Mouse (Mus musculus) kidney, embryonic 16.5 days (tissue): ENCODE measurements at regions not wholly inside any gene's neighbourhood (a gene's known extent, or its start where the extent isn't known, plus 50 kb on each side); places are given as distances from the start of the nearest gene placed in this dataset.
A peak's percentile ranks its signal among the peaks of the same experiment; 100 is the strongest.

Source experiments
- ATAC-seq: fragments of 200-750 bp; cut with Nextera tagmentation; 2 replicates; pipeline ENCODE4 v1.8.0; 2017; ENCODE audit warnings: moderate TSS enrichment; ENCODE audit not compliant: low FRiP score, low TSS enrichment
- H3K27ac ChIP-seq: fragments of 300-500 bp; sonication (generic); 2 replicates; pipeline ENCODE4 v1.5.1; 2014; ENCODE audit warnings: low read length
- H3K27me3 ChIP-seq: fragments of 300-500 bp; sonication (generic); 2 replicates; pipeline ENCODE4 v1.6.1; 2014; ENCODE audit warnings: low read length, control low read depth, mixed read lengths; ENCODE audit not compliant: insufficient read depth
- H3K36me3 ChIP-seq: fragments of 300-500 bp; sonication (generic); 2 replicates; pipeline ENCODE4 v1.6.1; 2014; ENCODE audit warnings: low read length, control low read depth, mixed read lengths; ENCODE audit not compliant: insufficient read depth
- H3K4me1 ChIP-seq: fragments of 300-500 bp; sonication (generic); 2 replicates; pipeline ENCODE4 v1.6.1; 2014; ENCODE audit warnings: low read length, control low read depth, mixed read lengths; ENCODE audit not compliant: insufficient read depth
- H3K4me2 ChIP-seq: fragments of 300-500 bp; sonication (generic); replicated peaks from 2 replicates; pipeline ENCODE4 v1.6.1; 2014; ENCODE audit warnings: low read depth, low read length
- H3K4me3 ChIP-seq: fragments of 300-500 bp; sonication (generic); 2 replicates; pipeline ENCODE4 v1.5.1; 2014; ENCODE audit warnings: mild to moderate bottlenecking, low read length
- H3K9ac ChIP-seq: fragments of 300-500 bp; sonication (generic); replicated peaks from 2 replicates; pipeline ENCODE4 v1.6.1; 2014; ENCODE audit warnings: low read length
- H3K9me3 ChIP-seq: fragments of 300-500 bp; sonication (generic); 2 replicates; pipeline ENCODE4 v1.6.1; 2016; ENCODE audit warnings: low read length, control low read depth
- WGBS: fragments of 180-500 bp; shearing (Covaris S2); extraction: QIAGEN DNeasy Blood & Tissue Kit; methylation state at CpG from one replicate; pipeline ENCODE4 v1.1.7; 2014; 5-methylcytosine and 5-hydroxymethylcytosine counted together

DNA sequence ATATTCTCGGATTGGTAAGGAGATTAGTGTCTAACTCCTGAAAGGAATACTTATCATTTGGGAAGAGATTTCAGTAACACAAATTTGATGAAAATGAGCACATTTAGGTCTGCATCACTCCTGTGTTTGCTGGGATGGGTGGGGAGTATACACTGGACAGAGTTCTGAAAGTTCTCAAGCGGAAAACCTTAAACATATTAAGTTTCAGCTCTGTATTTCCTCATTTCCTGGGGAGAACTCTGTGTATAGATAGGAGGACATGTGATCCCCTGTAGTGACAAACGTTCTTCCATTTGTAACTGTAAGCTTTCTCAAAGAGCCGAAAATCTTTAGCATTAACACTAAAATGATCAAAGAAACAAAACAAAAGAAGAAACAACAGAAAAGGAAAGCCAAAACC, 404.7 kb upstream of the Adgrl2 start:
- H3K4me3 ChIP-seq = no peak overlapping the region
- no peaks in the 10 kb centered on the region for H3K27me3 ChIP-seq
- peak; percentile 63; the same call in 1 of the 2 replicates for ATAC-seq
- H3K4me1 ChIP-seq = 0 out of 2 replicates have a peak, but pooled peaks cover 3% of the 10 kb centered on the region
- no peak overlapping the region for H3K4me2 ChIP-seq
- no peak overlapping the region for H3K27ac ChIP-seq
- H3K9ac ChIP-seq = no peak overlapping the region
- H3K9me3 ChIP-seq = no peaks in the 10 kb centered on the region
- no peaks in the 10 kb centered on the region for H3K36me3 ChIP-seq
- WGBS = 29% methylated on average over 4 of the region's 4 CpGs

DNA sequence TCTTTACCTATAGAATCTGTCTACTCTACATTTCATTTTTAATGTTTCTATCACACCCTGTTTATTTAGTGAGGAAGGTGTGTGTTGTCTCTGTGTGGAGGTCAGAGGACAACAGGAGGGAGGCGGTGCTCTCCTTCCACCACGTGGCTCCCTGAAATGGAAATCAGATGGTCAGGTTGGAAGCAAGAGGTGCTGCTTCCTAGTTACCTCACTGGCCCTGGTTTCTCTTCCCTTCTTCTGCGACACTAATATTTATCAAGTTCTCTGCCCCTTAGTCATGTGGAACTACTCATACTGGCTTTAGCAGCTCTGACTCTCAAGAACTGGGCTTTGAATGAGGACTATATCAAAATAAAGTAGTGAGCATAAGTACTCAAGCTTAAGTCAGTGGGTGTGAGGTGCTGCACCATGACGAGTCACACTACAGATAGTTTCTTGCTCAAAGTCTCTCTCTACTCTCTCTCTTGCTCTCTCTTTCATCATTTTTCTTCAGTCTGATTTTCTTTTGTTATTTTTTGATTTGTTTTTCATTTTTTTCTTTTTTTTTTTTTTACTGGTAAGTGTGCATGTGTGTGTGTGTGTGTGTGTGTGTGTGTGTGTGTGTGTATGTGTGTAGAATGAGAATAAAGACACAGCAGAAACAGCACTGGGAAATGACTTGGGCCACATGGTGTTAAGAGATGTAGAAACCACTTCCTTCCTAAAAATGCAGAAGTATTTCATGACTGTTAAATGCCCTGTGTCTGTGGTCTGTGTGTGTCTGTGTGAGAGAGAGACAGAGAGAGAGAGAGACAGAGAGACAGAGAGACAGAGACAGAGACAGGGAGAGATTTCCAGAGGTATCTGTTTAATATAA, 403.2 kb upstream of the Adgrl2 start:
- Histone ChIP-seq H3K36me3 (no peaks in the 10 kb centered on the region), H3K4me1 (0 out of 2 replicates have a peak, but pooled peaks cover 3% of the 10 kb centered on the region), H3K4me3 (no peak overlapping the region), H3K9ac (no peak overlapping the region), H3K27ac (no peak overlapping the region), H3K27me3 (no peaks in the 10 kb centered on the region), H3K9me3 (no peaks in the 10 kb centered on the region), H3K4me2 (no peak overlapping the region)
- 69% methylated on average over 4 of the region's 4 CpGs for WGBS
- no peak for ATAC-seq

DNA sequence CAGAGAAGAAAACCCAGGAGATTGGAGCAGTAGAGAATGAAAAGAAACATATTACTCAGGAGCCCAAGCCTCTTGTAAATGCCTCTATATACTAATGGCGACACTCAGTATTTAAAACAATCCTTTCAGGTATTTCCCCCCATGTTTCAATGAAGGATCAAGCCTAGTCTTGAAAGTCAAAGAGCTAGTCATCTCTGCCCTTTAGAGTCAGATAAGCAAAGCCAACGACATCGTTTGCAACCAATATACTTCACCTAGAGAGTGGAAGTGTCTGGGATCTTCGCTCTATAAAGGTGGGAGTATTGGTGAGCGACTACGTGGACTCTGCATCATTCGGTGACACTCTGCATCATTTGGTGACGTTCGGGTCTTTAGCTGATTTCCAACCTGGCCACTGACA, 401.8 kb upstream of the Adgrl2 start:
- H3K27ac ChIP-seq = no peak overlapping the region
- ATAC-seq = no peak
- H3K27me3 ChIP-seq = no peaks in the 10 kb centered on the region
- no peak overlapping the region for H3K4me3 ChIP-seq
- H3K36me3 ChIP-seq = no peaks in the 10 kb centered on the region
- no peak overlapping the region for H3K9ac ChIP-seq
- no peaks in the 10 kb centered on the region for H3K9me3 ChIP-seq
- H3K4me1 ChIP-seq = 0 out of 2 replicates have a peak, but pooled peaks cover 7% of the 10 kb centered on the region
- WGBS = 92% methylated on average over 9 of the region's 9 CpGs
- no peak overlapping the region for H3K4me2 ChIP-seq

DNA sequence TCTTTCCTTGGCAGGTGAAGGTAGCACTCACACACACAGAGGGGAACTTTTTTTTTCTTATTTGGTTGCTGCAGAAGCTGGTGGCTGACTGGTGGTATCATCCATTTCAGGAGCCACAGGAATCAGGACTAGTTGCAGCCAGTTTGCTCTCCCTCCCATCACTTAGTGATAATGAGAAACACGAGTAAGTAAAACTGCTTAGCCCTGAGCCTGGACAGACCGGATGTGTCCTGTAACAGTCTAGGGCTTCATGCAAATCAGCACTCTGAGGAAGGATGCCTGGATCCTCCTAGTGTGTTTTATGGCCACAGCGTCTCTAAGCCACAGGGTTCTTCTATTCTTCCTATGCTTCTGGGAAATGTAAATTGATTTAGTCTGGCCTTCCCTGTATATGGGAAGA, 397.2 kb upstream of the Adgrl2 start:
- Histone ChIP-seq H3K9me3 (no peaks in the 10 kb centered on the region), H3K36me3 (no peaks in the 10 kb centered on the region), H3K4me3 (no peak overlapping the region), H3K27me3 (no peaks in the 10 kb centered on the region), H3K9ac (no peak overlapping the region), H3K27ac (no peak overlapping the region), H3K4me1 (0 out of 2 replicates have a peak, but pooled peaks cover 4% of the 10 kb centered on the region), H3K4me2 (no peak overlapping the region)
- ATAC-seq = peak; percentile 59; the same call in 1 of the 2 replicates
- WGBS = 13% methylated on average over 3 of the region's 3 CpGs

DNA sequence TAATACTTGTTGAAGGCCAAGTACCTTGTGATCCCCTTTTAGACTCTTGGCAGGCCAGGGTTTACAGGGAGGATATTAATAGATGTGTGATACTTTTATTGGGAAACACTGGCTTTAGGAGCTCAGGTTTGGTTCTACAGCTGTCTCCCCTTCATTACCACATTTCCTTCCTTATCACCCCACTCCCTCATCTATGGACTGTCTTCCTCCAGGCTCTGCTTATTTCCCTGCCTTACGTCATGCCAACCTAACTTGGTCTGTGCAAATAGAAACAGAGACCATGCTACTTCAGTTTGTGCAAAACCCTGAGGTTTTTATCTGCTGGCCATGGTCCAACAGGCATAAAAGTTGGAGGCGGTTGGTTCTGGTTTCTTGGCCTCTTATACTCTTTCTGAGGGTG, 395.7 kb upstream of the Adgrl2 start:
- no peaks in the 10 kb centered on the region for H3K27me3 ChIP-seq
- H3K27ac ChIP-seq = no peak overlapping the region
- H3K4me1 ChIP-seq = 0 out of 2 replicates have a peak, but pooled peaks cover 4% of the 10 kb centered on the region
- no peak overlapping the region for H3K4me2 ChIP-seq
- H3K9ac ChIP-seq = no peak overlapping the region
- 0 out of 2 replicates have a peak, but pooled peaks have one; percentile 31 for ATAC-seq
- no peaks in the 10 kb centered on the region for H3K36me3 ChIP-seq
- H3K9me3 ChIP-seq = no peaks in the 10 kb centered on the region
- WGBS = 61% methylated on average over 2 of the region's 2 CpGs
- H3K4me3 ChIP-seq = no peak overlapping the region

DNA sequence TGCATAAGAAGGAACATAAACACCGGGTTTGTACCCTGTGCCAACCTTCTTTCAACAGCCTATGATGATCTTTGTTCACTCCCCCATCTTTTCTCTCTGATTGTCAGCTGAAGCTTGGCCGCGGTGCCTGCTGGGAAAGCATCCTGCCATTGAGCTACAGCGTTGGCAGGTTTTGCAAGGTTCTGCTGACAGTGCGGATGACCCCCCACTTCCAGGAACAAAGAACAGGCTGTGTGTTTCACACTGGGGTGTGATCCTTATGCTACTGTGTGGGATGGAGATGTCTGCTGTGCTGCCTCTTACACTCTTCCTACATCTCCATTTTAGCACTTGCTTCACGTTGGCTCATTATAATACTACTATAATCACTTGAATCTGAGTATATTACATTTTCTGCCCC, 395.0 kb upstream of the Adgrl2 start:
- Histone ChIP-seq H3K4me3 (no peak overlapping the region), H3K9ac (no peak overlapping the region), H3K36me3 (no peaks in the 10 kb centered on the region), H3K9me3 (no peaks in the 10 kb centered on the region), H3K4me2 (no peak overlapping the region), H3K27ac (no peak overlapping the region), H3K27me3 (no peaks in the 10 kb centered on the region), H3K4me1 (0 out of 2 replicates have a peak, but pooled peaks cover 4% of the 10 kb centered on the region)
- WGBS = 64% methylated on average over 6 of the region's 6 CpGs
- ATAC-seq = no peak

DNA sequence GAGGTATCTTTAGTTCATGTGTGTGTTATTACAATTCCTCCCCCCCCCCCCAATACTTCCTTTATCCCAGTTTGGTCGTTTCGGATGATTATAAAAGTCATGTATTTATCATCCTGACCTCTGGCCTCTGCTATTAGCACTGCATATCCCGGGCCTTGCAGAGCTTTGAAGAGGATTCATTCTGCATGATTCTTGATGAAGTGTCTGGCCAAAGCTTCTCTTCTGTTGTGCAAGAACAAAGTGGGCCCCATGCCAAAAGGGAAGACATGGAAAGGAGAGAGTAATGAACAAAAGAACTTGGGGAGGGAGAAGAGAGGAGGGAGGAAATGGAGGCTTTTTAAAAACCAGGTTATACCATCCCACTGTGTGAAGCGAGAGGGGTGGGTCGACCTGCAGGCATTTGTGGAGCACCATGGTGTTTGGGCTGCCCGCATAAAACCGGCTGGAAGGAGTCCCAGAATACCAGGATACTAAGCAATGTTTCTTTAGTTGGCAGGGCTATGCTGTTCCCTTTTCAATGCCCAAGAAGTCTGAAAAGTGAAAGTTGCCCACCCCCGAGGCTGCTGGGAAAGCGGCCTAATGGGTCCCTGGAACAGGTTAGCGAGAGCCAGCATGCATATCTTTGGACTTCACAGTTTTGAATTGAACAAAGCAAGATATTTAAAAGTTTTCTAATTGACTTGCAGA, 391.3 kb upstream of the Adgrl2 start:
- 82% methylated on average over 10 of the region's 10 CpGs for WGBS
- Histone ChIP-seq H3K4me2 (no peak overlapping the region), H3K27ac (no peak overlapping the region)

DNA sequence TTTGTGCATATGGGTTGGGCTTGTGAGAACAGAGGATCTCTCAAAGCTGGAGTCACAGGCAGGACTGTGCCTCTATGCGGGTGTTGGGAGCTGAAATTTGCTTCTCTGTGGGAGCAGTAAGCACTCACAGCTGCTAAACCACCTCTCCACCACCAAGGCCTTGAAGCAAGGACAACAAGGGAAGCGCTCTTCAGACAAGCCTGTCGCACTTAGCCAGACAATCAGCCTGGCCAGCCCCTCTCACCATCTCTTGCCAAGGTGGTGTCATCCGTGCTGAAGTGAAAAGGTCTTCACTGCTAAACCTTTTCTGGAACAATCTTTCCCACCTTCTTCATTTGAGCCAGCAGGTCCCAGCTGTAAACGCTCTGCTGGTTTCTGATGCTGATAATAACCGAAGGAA, 390.7 kb upstream of the Adgrl2 start:
- H3K4me3 ChIP-seq = no peak overlapping the region
- no peaks in the 10 kb centered on the region for H3K36me3 ChIP-seq
- no peak overlapping the region for H3K27ac ChIP-seq
- H3K9ac ChIP-seq = no peak overlapping the region
- H3K4me2 ChIP-seq = no peak overlapping the region
- no peaks in the 10 kb centered on the region for H3K9me3 ChIP-seq
- ATAC-seq = no peak
- H3K4me1 ChIP-seq = no peaks in the 10 kb centered on the region
- 62% methylated on average over 6 of the region's 6 CpGs for WGBS
- no peaks in the 10 kb centered on the region for H3K27me3 ChIP-seq

More for the DNA sequence above, 391.3 kb upstream of the Adgrl2 start:
- Histone ChIP-seq H3K9me3 (no peaks in the 10 kb centered on the region), H3K9ac (no peak overlapping the region), H3K27me3 (no peaks in the 10 kb centered on the region), H3K4me1 (no peaks in the 10 kb centered on the region), H3K4me3 (no peak overlapping the region), H3K36me3 (no peaks in the 10 kb centered on the region)
- no peak; the same call in 1 of the 2 replicates for ATAC-seq

DNA sequence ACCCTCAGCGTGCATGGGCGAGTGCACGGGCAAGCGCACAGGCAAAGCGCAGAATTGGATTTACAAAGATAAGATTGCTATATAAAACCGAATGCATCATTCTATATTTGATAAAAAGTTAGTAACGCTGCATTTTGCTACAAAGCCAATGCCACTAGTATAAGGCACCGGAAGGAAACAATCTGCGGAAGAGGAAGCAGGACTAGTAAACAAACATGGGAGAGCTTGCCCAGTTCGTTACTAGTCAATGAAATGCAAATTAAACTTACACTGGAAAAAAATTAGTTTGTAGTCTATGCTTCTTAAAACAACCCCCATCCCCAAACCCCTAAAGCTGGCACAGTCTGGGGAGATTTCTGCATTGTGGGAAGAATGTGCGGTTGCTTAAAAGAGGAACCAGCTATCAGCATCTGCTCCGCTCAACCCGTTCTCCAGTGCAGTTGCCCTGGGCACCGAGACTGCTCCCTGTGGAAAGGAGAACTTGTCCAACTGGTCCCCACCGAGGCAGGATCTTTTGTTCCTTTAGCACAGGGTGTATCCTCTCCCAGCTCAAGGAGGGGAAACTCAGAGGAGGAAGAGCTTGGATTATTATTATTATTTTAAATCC, 389.6 kb upstream of the Adgrl2 start:
- no peaks in the 10 kb centered on the region for H3K9me3 ChIP-seq
- no peak overlapping the region for H3K9ac ChIP-seq
- no peak overlapping the region for H3K27ac ChIP-seq
- H3K27me3 ChIP-seq = no peaks in the 10 kb centered on the region
- ATAC-seq = no peak
- H3K36me3 ChIP-seq = no peaks in the 10 kb centered on the region
- 80% methylated on average over 15 of the region's 15 CpGs for WGBS
- H3K4me3 ChIP-seq = no peak overlapping the region
- H3K4me2 ChIP-seq = no peak overlapping the region
- no peaks in the 10 kb centered on the region for H3K4me1 ChIP-seq
